Mouse (Mus musculus) c-Kit-positive CD71-positive TER-119-positive erythroid progenitor cells, embryonic 14.5 days (primary cell): ENCODE results near the gene Stk38.
"Not testable (repeated sequence)": the region's sequence is repeated elsewhere in the genome, so short reads cannot be mapped to it uniquely, and the experiment has no call there.

ENCODE experiments used
- DNase-seq: peaks from one replicate; pipeline ENCODE4 v3.0.0-alpha.2; 2013; ENCODE audit warnings: low spot score

Stk38 gene

GRCm38 (mm10) chr17:29035506-29035905 is 27.7 kb upstream of the Stk38 start:
- no peak for DNase-seq

GRCm38 (mm10) chr17:29034264-29034663 is 26.5 kb upstream of the Stk38 start:
- DNase-seq: no peak

GRCm38 (mm10) chr17:29033569-29034061 is 25.8 kb upstream of the Stk38 start:
- no peak for DNase-seq

GRCm38 (mm10) chr17:29032274-29033069 is 24.7 kb upstream of the Stk38 start, which contains the start of gene Srsf3:
TSS of gene Srsf3 (plus strand) at chr17:29032628.
- peak; percentile 98 for DNase-seq

GRCm38 (mm10) chr17:29031771-29032273 is 24.0 kb upstream of the Stk38 start:
- no peak for DNase-seq

GRCm38 (mm10) chr17:29031085-29031711 is 23.4 kb upstream of the Stk38 start:
- not testable (repeated sequence) for DNase-seq

- no peak for DNase-seq
Observed at GRCm38 (mm10) chr17:29030321-29031034, 22.7 kb upstream of the Stk38 start.

- no peak for DNase-seq
Observed at GRCm38 (mm10) chr17:29026652-29027356, 19.0 kb upstream of the Stk38 start.

- no peak for DNase-seq
Observed at GRCm38 (mm10) chr17:29024896-29025565, 17.2 kb upstream of the Stk38 start.

- no peak for DNase-seq
Observed at GRCm38 (mm10) chr17:29024047-29024892, 16.5 kb upstream of the Stk38 start.

GRCm38 (mm10) chr17:29023346-29023745 is 15.6 kb upstream of the Stk38 start:
- no peak for DNase-seq

GRCm38 (mm10) chr17:29022230-29022819 is 14.5 kb upstream of the Stk38 start:
- DNase-seq: no peak

GRCm38 (mm10) chr17:29020444-29020843 is 12.6 kb upstream of the Stk38 start:
- no peak for DNase-seq

- DNase-seq: no peak
Observed at GRCm38 (mm10) chr17:29019391-29019790, 11.6 kb upstream of the Stk38 start.

GRCm38 (mm10) chr17:29018292-29018984 is 10.6 kb upstream of the Stk38 start:
- no peak for DNase-seq

- no peak for DNase-seq
Observed at GRCm38 (mm10) chr17:29016705-29017104, 8.9 kb upstream of the Stk38 start.

- peak; percentile 64 for DNase-seq
Observed at GRCm38 (mm10) chr17:29015638-29016037, 7.8 kb upstream of the Stk38 start.

GRCm38 (mm10) chr17:29014235-29014634 is 6.4 kb upstream of the Stk38 start:
- no peak for DNase-seq

- DNase-seq: no peak
Observed at GRCm38 (mm10) chr17:29009181-29009580, 1.4 kb upstream of the Stk38 start.
